Mouse (Mus musculus) ZHBTc4 (cell line): ENCODE measurements around the gene Oosp1.

Source experiments
- DNase-seq: peaks from one replicate; pipeline ENCODE4 v3.0.0-alpha.2; 2011; ENCODE audit warnings: low read depth, low spot score

Gene Oosp1

GRCm38 (mm10) chr19:11690839-11691238, at the start of gene Oosp1:
Oosp1 (minus strand) TSS chr19:11691150.
- DNase-seq = no peak

GRCm38 (mm10) chr19:11736455-11736854, 45.5 kb upstream of the Oosp1 start:
- no peak for DNase-seq

GRCm38 (mm10) chr19:11730278-11730677, 39.3 kb upstream of the Oosp1 start:
- DNase-seq = no peak

- no peak for DNase-seq
These were observed 36.4 kb upstream of the Oosp1 start for GRCm38 (mm10) chr19:11727304-11727703.

GRCm38 (mm10) chr19:11725915-11726314, 35.0 kb upstream of the Oosp1 start:
- DNase-seq = no peak

GRCm38 (mm10) chr19:11724275-11724674, 33.3 kb upstream of the Oosp1 start:
- no peak for DNase-seq

GRCm38 (mm10) chr19:11723870-11724269, 32.9 kb upstream of the Oosp1 start:
- DNase-seq = no peak

- DNase-seq = no peak
These were observed 29.1 kb upstream of the Oosp1 start for GRCm38 (mm10) chr19:11720071-11720470.

- no peak for DNase-seq
These were observed 21.5 kb upstream of the Oosp1 start for GRCm38 (mm10) chr19:11712451-11712850.

GRCm38 (mm10) chr19:11698342-11698741, 7.4 kb upstream of the Oosp1 start:
- no peak for DNase-seq

GRCm38 (mm10) chr19:11696755-11697154, 5.8 kb upstream of the Oosp1 start, which contains the start of gene Oosp3:
Oosp3 (plus strand) TSS chr19:11697055.
- DNase-seq = no peak

- DNase-seq = no peak
These were observed 504 bp upstream of the Oosp1 start for GRCm38 (mm10) chr19:11691454-11691853.

- no peak for DNase-seq
These were observed 29.4 kb downstream of the Oosp1 start for GRCm38 (mm10) chr19:11661562-11661961.

GRCm38 (mm10) chr19:11660459-11660858, 30.5 kb downstream of the Oosp1 start, which contains the start of gene Oosp2:
Oosp2 (minus strand) TSS chr19:11660559.
- no peak for DNase-seq

GRCm38 (mm10) chr19:11659142-11659541, 31.8 kb downstream of the Oosp1 start:
- DNase-seq = no peak

- no peak for DNase-seq
These were observed 41.4 kb downstream of the Oosp1 start for GRCm38 (mm10) chr19:11649564-11649963.

GRCm38 (mm10) chr19:11646166-11646565, 44.8 kb downstream of the Oosp1 start:
- no peak for DNase-seq

- DNase-seq = no peak
These were observed 50.2 kb downstream of the Oosp1 start, which contains the start of gene Ms4a3 for GRCm38 (mm10) chr19:11640732-11641131. Ms4a3 (minus strand) TSS chr19:11640851.

- DNase-seq = no peak
These were observed 51.9 kb downstream of the Oosp1 start for GRCm38 (mm10) chr19:11639038-11639437.

- DNase-seq = no peak
These were observed 55.4 kb downstream of the Oosp1 start for GRCm38 (mm10) chr19:11635572-11635971.

GRCm38 (mm10) chr19:11634330-11634729, 56.6 kb downstream of the Oosp1 start:
- DNase-seq = no peak

- no peak for DNase-seq
These were observed 57.2 kb downstream of the Oosp1 start for GRCm38 (mm10) chr19:11633732-11634131.

GRCm38 (mm10) chr19:11625231-11625630, 65.7 kb downstream of the Oosp1 start:
- no peak for DNase-seq

- no peak for DNase-seq
These were observed 66.2 kb downstream of the Oosp1 start for GRCm38 (mm10) chr19:11624800-11625199.
